Mouse (Mus musculus) liver, embryonic 13.5 days (tissue): ENCODE results near the gene Ilvbl. TPM values are rescaled to one million over a fixed set of nuclear protein-coding genes. Genes with fewer than 3 reads are reported as not detected.

Source experiments
- ATAC-seq: fragments of 200-750 bp; cut with Nextera tagmentation; 2 replicates; pipeline ENCODE4 v1.8.0; 2017; ENCODE audit warnings: low read depth, mild to moderate bottlenecking, moderate number of reproducible peaks, moderate library complexity
- DNase-seq: peaks from one replicate; pipeline ENCODE4 v3.0.0; 2022
- H3K27ac ChIP-seq: fragments of 300-500 bp; sonication (generic); 2 replicates; pipeline ENCODE4 v1.5.1; 2015; ENCODE audit warnings: moderate library complexity, mild to moderate bottlenecking, inconsistent platforms
- H3K27me3 ChIP-seq: fragments of 300-500 bp; sonication (generic); 2 replicates; pipeline ENCODE4 v1.6.1; 2015; ENCODE audit warnings: mild to moderate bottlenecking, inconsistent platforms
- H3K36me3 ChIP-seq: fragments of 300-500 bp; sonication (generic); 2 replicates; pipeline ENCODE4 v1.6.1; 2015; ENCODE audit warnings: mild to moderate bottlenecking, inconsistent platforms
- H3K4me1 ChIP-seq: fragments of 300-500 bp; sonication (generic); replicated peaks from 2 replicates; pipeline ENCODE4 v1.6.1; 2015; ENCODE audit warnings: inconsistent platforms
- H3K4me2 ChIP-seq: fragments of 300-500 bp; sonication (generic); 2 replicates; pipeline ENCODE4 v1.6.1; 2015; ENCODE audit warnings: inconsistent platforms, mild to moderate bottlenecking, moderate library complexity
- H3K4me3 ChIP-seq: fragments of 300-500 bp; sonication (generic); replicated peaks from 2 replicates; pipeline ENCODE4 v1.5.1; 2015; ENCODE audit warnings: mild to moderate bottlenecking, inconsistent platforms
- H3K9ac ChIP-seq: fragments of 300-500 bp; sonication (generic); 2 replicates; pipeline ENCODE4 v1.6.1; 2015; ENCODE audit warnings: mild to moderate bottlenecking, inconsistent platforms
- H3K9me3 ChIP-seq: fragments of 300-500 bp; sonication (generic); replicated peaks from 2 replicates; pipeline ENCODE4 v1.6.1; 2016; ENCODE audit warnings: inconsistent platforms
- WGBS: fragments of 180-500 bp; shearing (Covaris S2); methylation state at CpG from one replicate; pipeline ENCODE4 v1.1.7; 2015; ENCODE audit not compliant: insufficient replicate concordance; 5-methylcytosine and 5-hydroxymethylcytosine counted together
- polyA plus RNA-seq: library from polyadenylated mRNA; unstranded; fragments of >200 nt; fragmentation: Nextera tagmentation; extraction: Ambion mirVana; gene quantifications from 2 replicates; pipeline ENCODE4 v1.2.1, GENCODE M21; 2015

Gene Ilvbl
- polyA plus RNA-seq, 1 experiment from 2014 or later, result 17.4 TPM

DNA sequence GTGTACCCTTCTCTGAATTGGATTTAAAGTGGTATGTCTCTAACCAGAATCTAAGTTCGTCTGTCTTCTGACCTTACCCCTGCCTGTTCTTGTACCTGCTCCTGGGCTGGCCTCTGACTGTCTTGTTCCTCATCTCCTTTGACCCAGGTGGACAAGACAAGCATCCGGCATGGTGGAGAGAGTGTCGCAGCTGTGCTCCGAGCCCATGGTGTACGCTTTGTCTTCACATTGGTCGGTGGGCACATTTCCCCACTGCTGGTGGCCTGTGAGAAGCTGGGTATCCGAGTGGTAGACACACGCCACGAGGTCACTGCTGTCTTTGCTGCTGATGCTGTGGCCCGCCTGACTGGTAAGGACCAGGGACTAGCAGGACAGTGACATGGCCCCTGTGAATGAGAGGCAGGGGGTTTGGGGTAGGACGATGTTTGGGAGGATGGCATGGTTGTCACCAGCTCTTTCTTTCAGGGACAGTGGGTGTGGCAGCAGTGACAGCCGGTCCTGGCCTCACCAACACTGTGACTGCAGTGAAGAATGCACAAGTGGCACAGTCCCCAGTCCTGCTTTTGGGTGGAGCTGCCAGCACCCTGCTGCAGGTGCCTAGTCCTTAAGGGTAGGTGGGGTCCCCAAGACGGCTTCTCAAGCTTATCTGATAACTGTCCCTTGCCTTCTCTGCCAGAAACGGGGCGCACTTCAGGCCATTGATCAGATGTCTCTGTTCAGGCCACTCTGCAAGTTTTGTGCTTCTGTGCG, 2.5 kb downstream of the Ilvbl start:
- Histone ChIP-seq H3K4me2 (no peak overlapping the region), H3K4me1 (peaks cover 30% of the 10 kb centered on the region), H3K36me3 (peaks cover 48% of the 10 kb centered on the region), H3K4me3 (no peak overlapping the region), H3K27me3 (no peaks in the 10 kb centered on the region), H3K9ac (no peak overlapping the region; the same call in 1 of the 2 replicates), H3K27ac (no peak overlapping the region; the same call in 1 of the 2 replicates), H3K9me3 (no peaks in the 10 kb centered on the region)
- 82% methylated on average over 16 of the region's 16 CpGs for WGBS
- ATAC-seq (no peak), DNase-seq (no peak)

DNA sequence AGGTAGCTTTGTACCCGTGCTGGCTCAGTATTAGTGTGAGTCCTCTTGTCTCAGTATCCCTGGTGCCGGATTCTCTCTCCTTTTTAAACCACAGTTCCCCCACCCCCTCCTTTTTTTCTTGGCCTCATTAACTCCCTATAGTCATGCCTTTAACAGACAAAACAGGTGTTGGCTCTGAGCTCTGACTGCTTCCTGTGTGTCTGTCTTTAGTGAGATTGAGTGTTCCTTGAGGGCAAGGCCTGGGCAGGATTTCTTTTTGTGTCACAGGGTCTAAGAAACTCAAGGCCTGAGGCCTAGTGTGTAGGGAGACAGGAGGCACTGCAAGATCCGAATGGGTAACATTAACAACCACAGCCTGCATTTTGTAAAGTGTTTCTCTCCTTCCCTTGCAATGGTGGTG, 4.1 kb downstream of the Ilvbl start:
- H3K4me2 ChIP-seq, result no peak overlapping the region
- H3K27me3 ChIP-seq, result no peaks in the 10 kb centered on the region
- peaks cover 56% of the 10 kb centered on the region for H3K36me3 ChIP-seq
- no peaks in the 10 kb centered on the region for H3K9me3 ChIP-seq
- WGBS, result 73% methylated on average over 3 of the region's 3 CpGs
- H3K9ac ChIP-seq, result no peak overlapping the region
- H3K4me1 ChIP-seq, result peaks cover 30% of the 10 kb centered on the region
- H3K27ac ChIP-seq, result no peak overlapping the region
- H3K4me3 ChIP-seq, result no peak overlapping the region
- ATAC-seq (no peak), DNase-seq (no peak)

DNA sequence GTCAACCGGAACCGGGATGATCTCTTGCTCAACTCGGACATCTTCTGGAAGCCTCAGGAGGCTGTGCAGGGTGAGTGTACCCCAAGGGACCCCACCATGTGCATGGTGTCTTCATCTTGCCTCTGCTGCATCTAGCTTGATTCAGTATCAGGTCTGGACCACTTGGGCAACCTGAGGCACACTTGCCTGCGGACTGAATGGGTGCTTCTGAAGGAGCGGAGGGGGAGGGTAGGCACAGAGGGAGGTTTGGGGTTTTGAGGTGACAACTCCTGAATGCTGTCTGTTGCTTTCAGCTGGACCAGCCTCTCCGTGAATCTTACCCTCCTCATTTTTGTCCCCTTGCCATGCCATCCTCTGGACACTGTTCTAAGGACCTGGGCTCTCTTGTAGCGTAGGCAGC, 7.0 kb downstream of the Ilvbl start:
- DNase-seq (no peak), ATAC-seq (no peak)
- H3K4me1 ChIP-seq, result peaks cover 11% of the 10 kb centered on the region
- no peak overlapping the region for H3K27ac ChIP-seq
- H3K4me3 ChIP-seq, result no peak overlapping the region
- peaks cover 68% of the 10 kb centered on the region for H3K36me3 ChIP-seq
- H3K9ac ChIP-seq, result no peak overlapping the region
- no peak overlapping the region for H3K4me2 ChIP-seq
- no peaks in the 10 kb centered on the region for H3K27me3 ChIP-seq
- 82% methylated on average over 7 of the region's 7 CpGs for WGBS
- no peaks in the 10 kb centered on the region for H3K9me3 ChIP-seq

DNA sequence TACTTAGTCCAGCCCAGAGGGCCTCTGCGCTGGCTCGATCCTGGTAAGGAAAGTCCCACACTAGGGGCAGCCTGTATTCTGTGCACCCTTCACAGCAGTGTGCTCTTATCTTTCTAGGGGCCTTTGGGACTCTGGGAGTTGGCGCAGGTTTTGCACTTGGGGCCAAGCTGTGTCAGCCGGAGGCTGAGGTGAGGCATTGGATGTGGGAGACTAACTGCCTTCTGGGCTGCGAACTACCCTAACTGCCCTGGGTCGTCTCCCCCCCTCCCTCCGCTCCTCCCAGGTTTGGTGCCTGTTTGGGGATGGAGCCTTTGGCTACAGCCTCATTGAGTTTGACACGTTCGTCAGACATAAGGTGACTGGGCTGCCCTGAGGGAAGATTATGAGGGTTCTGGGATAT, 9.2 kb downstream of the Ilvbl start:
- Histone ChIP-seq H3K4me2 (no peak overlapping the region), H3K4me1 (no peaks in the 10 kb centered on the region), H3K9me3 (no peaks in the 10 kb centered on the region), H3K4me3 (no peak overlapping the region), H3K27ac (no peak overlapping the region), H3K9ac (no peak overlapping the region), H3K36me3 (peaks cover 53% of the 10 kb centered on the region), H3K27me3 (no peaks in the 10 kb centered on the region)
- ATAC-seq, result no peak
- DNase-seq, result no peak
- 68% methylated on average over 9 of the region's 9 CpGs for WGBS

DNA sequence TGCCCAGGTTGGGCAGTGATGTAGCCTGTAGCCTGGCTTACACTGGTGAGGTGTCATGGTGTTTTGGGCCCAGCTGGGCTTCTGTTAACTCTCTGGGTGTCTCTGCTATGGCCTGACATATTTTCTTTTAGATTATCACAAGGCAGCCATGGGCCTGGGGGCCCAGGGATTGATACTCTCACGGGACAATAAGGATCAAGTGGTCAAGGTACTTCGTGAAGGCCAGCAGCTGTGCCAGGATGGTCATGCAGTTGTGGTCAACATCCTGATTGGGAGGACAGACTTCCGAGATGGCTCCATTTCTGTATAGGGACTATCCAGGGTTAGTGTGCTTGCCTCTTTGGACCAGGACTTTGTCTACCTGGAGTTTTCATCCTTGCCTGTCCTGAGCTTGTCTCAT, 9.8 kb downstream of the Ilvbl start:
- 66% methylated on average over 3 of the region's 3 CpGs for WGBS
- H3K36me3 ChIP-seq, result peaks cover 51% of the 10 kb centered on the region
- ATAC-seq, result no peak
- H3K4me1 ChIP-seq, result no peaks in the 10 kb centered on the region
- no peaks in the 10 kb centered on the region for H3K9me3 ChIP-seq
- H3K4me2 ChIP-seq, result no peak overlapping the region
- H3K27ac ChIP-seq, result no peak overlapping the region
- H3K9ac ChIP-seq, result no peak overlapping the region
- H3K27me3 ChIP-seq, result peaks cover 2% of the 10 kb centered on the region
- no peak for DNase-seq
- H3K4me3 ChIP-seq, result no peak overlapping the region

DNA sequence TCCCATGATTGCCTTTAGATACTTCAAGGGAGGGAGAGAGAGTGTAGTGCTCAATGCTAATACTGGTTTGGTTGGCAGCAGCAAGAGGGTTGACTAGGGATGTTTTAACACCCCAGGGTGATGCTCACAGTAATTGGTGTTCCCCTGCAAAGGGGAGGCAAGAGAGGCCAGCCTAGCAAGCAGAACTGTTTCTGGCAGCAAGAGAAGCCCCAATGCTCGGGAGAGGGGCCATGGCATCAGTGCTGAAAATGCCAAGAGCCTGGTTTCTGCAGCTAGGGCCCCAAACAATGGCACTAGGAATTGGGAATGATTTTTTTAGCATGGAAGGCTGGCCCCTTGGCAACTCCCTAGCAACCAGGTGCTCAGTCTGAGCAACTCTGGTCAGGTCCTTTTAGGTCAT, 10.8 kb downstream of the Ilvbl start:
- H3K4me2 ChIP-seq, result no peak overlapping the region
- no peaks in the 10 kb centered on the region for H3K4me1 ChIP-seq
- H3K9ac ChIP-seq, result no peak overlapping the region
- 59% methylated on average over 1 of the region's 1 CpGs for WGBS
- H3K27ac ChIP-seq, result no peak overlapping the region
- H3K27me3 ChIP-seq, result peaks cover 11% of the 10 kb centered on the region
- H3K36me3 ChIP-seq, result peaks cover 45% of the 10 kb centered on the region
- no peaks in the 10 kb centered on the region for H3K9me3 ChIP-seq
- ATAC-seq (no peak), DNase-seq (no peak)
- no peak overlapping the region for H3K4me3 ChIP-seq

DNA sequence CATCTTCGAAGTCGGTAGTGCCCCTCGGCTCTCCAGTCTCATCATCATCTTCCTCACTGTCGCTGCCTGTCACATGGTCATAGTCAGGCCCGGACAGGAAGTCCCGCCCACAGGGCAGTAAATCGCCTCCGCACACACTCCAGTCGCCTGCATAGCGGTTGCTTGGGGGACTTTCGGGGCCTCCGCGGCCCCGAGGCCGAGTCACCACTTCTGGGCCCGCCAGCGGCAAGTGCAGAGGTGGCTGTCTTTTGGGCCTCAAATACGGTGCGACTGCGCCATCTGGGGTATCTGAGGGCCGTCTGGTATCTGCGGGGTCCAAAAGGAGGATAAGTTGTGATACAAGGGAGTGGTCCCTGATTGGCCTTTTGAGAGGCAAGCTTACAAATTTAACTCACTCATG, 11.5 kb downstream of the Ilvbl start:
- 77% methylated on average over 22 of the region's 22 CpGs for WGBS
- peaks cover 17% of the 10 kb centered on the region for H3K27me3 ChIP-seq
- H3K4me3 ChIP-seq, result no peak overlapping the region
- ATAC-seq, result no peak
- no peak overlapping the region for H3K27ac ChIP-seq
- H3K9ac ChIP-seq, result no peak overlapping the region
- H3K4me1 ChIP-seq, result no peaks in the 10 kb centered on the region
- no peaks in the 10 kb centered on the region for H3K9me3 ChIP-seq
- no peak for DNase-seq
- H3K4me2 ChIP-seq, result no peak overlapping the region
- peaks cover 39% of the 10 kb centered on the region for H3K36me3 ChIP-seq

DNA sequence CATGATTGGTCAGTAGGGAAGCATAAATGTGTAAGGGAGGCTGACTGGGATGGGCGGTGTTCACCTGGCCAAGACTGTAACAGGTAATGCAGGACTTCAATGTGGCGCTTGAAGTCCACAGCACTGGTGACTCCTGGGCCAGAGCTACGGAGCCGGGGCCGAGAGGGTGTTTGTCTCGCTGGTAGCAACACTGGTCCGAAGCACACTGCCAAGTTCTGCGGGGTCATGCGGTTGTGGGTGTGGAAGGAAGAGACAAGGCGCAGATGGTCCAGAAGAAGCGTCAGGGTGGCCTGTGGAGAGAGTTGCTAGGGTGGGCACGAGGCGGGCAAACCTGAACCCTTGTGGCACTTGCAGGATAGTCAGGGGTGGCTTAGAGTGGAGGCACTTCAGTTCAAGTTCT, 11.9 kb downstream of the Ilvbl start:
- ATAC-seq, result no peak
- Histone ChIP-seq H3K27ac (no peak overlapping the region), H3K4me1 (no peaks in the 10 kb centered on the region), H3K27me3 (peaks cover 21% of the 10 kb centered on the region), H3K9ac (no peak overlapping the region), H3K36me3 (peaks cover 35% of the 10 kb centered on the region), H3K4me3 (no peak overlapping the region), H3K9me3 (no peaks in the 10 kb centered on the region), H3K4me2 (no peak overlapping the region)
- WGBS, result 83% methylated on average over 13 of the region's 13 CpGs
- no peak for DNase-seq

DNA sequence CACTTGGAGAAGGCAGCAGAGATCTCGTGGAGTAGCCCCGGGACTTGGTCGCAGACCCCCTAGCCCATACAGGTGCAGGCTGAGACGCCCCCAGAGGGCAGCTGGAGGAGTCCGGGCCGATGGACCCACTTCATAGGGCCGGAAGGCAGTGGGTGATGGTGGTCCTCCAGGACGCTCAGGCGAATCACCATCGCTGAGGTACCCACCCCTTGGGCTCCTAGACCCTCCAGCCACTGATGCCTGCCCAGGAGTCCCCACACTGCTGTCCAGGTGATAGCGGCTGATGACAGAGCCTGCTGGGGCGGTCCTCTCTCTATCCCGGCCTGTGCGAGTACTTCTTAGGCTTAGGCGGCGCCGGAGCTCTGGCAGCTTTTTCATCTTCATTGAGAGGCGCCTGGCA, 15.1 kb downstream of the Ilvbl start:
- H3K9me3 ChIP-seq, result no peaks in the 10 kb centered on the region
- peaks cover 3% of the 10 kb centered on the region; the same call in 1 of the 2 replicates for H3K4me1 ChIP-seq
- H3K27me3 ChIP-seq, result peaks cover 54% of the 10 kb centered on the region
- DNase-seq, result no peak
- H3K4me3 ChIP-seq, result no peak overlapping the region
- WGBS, result 81% methylated on average over 18 of the region's 18 CpGs
- no peak overlapping the region for H3K27ac ChIP-seq
- no peak overlapping the region for H3K9ac ChIP-seq
- no peak overlapping the region for H3K4me2 ChIP-seq
- no peak for ATAC-seq
- peaks cover 15% of the 10 kb centered on the region for H3K36me3 ChIP-seq

DNA sequence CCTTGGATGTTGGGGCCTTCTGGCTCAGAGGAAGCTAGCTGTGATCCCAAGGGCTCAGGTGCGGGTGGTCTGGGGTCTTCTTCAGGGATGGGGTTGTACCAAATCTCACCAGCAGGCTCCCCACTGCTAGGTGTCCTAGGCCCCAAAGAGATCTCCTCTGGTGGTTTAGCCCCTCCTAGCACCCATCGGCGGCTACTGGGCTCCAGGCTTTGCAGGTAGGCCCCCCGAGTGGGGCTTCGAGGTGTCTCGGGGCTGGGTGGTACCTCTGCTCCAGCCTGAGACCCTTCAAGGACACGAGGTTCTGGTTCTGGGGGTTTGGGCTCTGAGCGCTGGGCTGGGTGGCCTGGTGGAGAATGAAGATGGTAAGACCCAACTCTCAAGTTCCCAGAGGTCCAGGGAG, 15.8 kb downstream of the Ilvbl start:
- WGBS, result 71% methylated on average over 8 of the region's 8 CpGs
- peaks cover 3% of the 10 kb centered on the region; the same call in 1 of the 2 replicates for H3K4me1 ChIP-seq
- peaks cover 10% of the 10 kb centered on the region for H3K36me3 ChIP-seq
- ATAC-seq (no peak), DNase-seq (no peak)
- H3K27me3 ChIP-seq, result peaks cover 58% of the 10 kb centered on the region
- no peak overlapping the region for H3K4me2 ChIP-seq
- no peak overlapping the region for H3K9ac ChIP-seq
- H3K9me3 ChIP-seq, result no peaks in the 10 kb centered on the region
- no peak overlapping the region for H3K4me3 ChIP-seq
- H3K27ac ChIP-seq, result no peak overlapping the region

DNA sequence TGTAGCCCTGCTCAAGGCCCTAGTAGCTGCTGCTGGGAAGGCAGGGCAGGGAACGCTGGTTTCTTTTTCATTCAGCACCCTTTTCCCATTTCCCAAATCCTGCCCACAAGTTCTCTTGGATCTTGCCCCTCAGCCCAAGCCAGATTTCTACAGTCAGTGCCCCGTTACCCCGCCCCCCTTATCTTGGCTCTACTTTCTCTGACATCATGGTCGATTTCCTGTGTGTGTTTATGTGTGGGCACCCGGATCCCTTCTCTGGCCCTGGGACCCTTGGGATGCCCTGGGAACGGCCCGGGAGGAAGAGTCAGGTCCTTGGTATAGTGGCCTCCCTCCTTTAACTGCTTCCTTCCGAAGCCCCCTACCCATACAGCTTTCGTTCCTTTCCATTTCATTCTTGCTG, 16.6 kb downstream of the Ilvbl start:
- H3K27ac ChIP-seq, result peak overlapping the region; percentile 37; the same call in 1 of the 2 replicates
- peaks cover 3% of the 10 kb centered on the region; the same call in 1 of the 2 replicates for H3K4me1 ChIP-seq
- peak overlapping the region; percentile 52 for H3K4me3 ChIP-seq
- peaks cover 63% of the 10 kb centered on the region for H3K27me3 ChIP-seq
- no peaks in the 10 kb centered on the region for H3K9me3 ChIP-seq
- ATAC-seq, result no peak
- H3K4me2 ChIP-seq, result peak overlapping the region; percentile 57
- H3K9ac ChIP-seq, result peak overlapping the region; percentile 52
- H3K36me3 ChIP-seq, result peaks cover 9% of the 10 kb centered on the region
- WGBS, result 17% methylated on average over 9 of the region's 9 CpGs
- DNase-seq, result no peak
